Mouse (Mus musculus): ENCODE results near the gene Csmd2. TPM values are rescaled to one million over a fixed set of nuclear protein-coding genes. Genes with fewer than 3 reads are reported as not detected.

Gene Csmd2
- polyA plus RNA-seq, 1 experiment from 2014 or later: 0.09 TPM

DNA sequence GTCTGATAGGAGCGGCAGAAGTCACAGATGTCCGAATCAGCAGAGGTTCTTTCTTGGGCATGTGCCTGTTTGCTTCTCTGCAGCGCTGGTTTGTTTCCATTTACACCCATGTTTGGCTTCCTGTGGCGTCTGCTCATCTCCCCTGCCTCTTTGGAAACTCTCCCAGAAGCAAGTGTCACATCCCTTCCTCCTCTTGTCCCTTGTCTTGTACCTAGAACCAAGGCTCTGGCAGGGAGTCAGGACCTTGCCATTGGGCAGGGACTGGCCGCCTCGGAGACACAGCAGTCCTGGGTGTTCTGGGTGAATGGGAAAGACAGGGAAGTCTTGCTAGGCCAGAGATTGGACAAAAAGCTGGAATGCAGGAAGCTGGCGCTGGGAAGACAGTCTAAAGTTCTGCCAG lies 410.1 kb downstream of the Csmd2 start:
- Histone ChIP-seq H3K36me3 (ENCODE audit: control insufficient read depth, insufficient read depth, low read length) (no peaks in the 10 kb centered on the region), H3K27me3 (ENCODE audit: control insufficient read depth, insufficient read depth, low read depth, low read length) (no peaks in the 10 kb centered on the region), H3K27ac (ENCODE audit: low read length) (no peak overlapping the region), H3K4me2 (ENCODE audit: low read depth, low read length) (no peak overlapping the region), H3K9me3 (ENCODE audit: control insufficient read depth, low read length) (no peaks in the 10 kb centered on the region), H3K4me3 (ENCODE audit: low read length) (no peak overlapping the region), H3K9ac (ENCODE audit: low read length) (no peak overlapping the region), H3K4me1 (replicated peaks; ENCODE audit: control insufficient read depth, insufficient read depth, low read length) (peaks cover 10% of the 10 kb centered on the region)
- ATAC-seq (ENCODE audit: low read depth): no peak
- WGBS: 41% methylated on average over 7 of the region's 7 CpGs

DNA sequence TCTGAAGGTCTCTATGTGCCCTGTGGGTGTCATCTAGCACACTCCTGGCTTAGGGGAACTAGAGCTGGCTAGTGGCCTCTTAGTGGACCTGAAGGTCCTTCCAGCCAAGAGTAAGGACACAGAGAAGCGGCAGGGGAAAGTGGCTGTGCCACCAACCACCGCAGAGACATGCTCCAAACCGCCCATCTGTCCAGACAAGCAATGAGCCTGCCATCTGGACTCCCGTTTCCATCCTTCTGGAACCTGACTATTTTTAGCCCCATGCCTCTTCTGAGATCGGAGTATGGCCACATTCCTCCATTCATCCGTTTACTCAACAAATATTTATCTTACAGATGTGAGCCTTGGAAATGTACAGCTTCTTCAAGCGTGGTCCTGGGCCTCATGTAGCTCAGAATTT lies 411.3 kb downstream of the Csmd2 start:
- no peaks in the 10 kb centered on the region for H3K36me3 ChIP-seq (ENCODE audit: control insufficient read depth, insufficient read depth, low read length)
- peaks cover 10% of the 10 kb centered on the region for H3K4me1 ChIP-seq (replicated peaks; ENCODE audit: control insufficient read depth, insufficient read depth, low read length)
- no peak overlapping the region for H3K9ac ChIP-seq (ENCODE audit: low read length)
- no peak overlapping the region for H3K27ac ChIP-seq (ENCODE audit: low read length)
- ATAC-seq (ENCODE audit: low read depth): no peak
- H3K4me2 ChIP-seq (ENCODE audit: low read depth, low read length): no peak overlapping the region
- no peaks in the 10 kb centered on the region for H3K9me3 ChIP-seq (ENCODE audit: control insufficient read depth, low read length)
- 19% methylated on average over 7 of the region's 7 CpGs for whole genome bisulfite sequencing
- H3K4me3 ChIP-seq (ENCODE audit: low read length): no peak overlapping the region
- H3K27me3 ChIP-seq (ENCODE audit: control insufficient read depth, insufficient read depth, low read depth, low read length): no peaks in the 10 kb centered on the region

DNA sequence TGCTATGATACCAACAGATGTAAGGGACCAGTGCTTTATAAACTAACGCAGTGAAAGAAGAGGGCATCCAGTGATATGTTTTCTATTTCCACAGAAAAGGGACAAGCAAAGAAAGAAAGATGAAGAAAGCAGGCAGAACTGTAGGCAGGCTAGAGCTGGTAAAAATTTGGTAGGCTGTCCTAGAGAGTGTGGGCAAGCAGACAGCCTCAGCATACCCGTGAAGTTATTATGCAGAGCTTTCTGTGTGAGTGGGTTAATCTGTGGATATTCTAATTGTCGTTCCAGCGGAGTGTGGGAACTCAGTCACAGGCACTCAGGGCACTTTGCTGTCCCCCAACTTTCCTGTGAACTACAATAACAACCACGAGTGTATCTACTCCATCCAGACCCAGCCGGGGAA lies 412.4 kb downstream of the Csmd2 start:
- H3K4me3 ChIP-seq (ENCODE audit: low read length): no peak overlapping the region
- H3K27ac ChIP-seq (ENCODE audit: low read length): no peak overlapping the region
- H3K36me3 ChIP-seq (ENCODE audit: control insufficient read depth, insufficient read depth, low read length): no peaks in the 10 kb centered on the region
- no peak overlapping the region for H3K9ac ChIP-seq (ENCODE audit: low read length)
- ATAC-seq (ENCODE audit: low read depth): no peak
- WGBS: 72% methylated on average over 6 of the region's 6 CpGs
- no peak overlapping the region for H3K4me2 ChIP-seq (ENCODE audit: low read depth, low read length)
- no peaks in the 10 kb centered on the region for H3K9me3 ChIP-seq (ENCODE audit: control insufficient read depth, low read length)
- H3K4me1 ChIP-seq (replicated peaks; ENCODE audit: control insufficient read depth, insufficient read depth, low read length): peaks cover 10% of the 10 kb centered on the region
- no peaks in the 10 kb centered on the region for H3K27me3 ChIP-seq (ENCODE audit: control insufficient read depth, insufficient read depth, low read depth, low read length)

DNA sequence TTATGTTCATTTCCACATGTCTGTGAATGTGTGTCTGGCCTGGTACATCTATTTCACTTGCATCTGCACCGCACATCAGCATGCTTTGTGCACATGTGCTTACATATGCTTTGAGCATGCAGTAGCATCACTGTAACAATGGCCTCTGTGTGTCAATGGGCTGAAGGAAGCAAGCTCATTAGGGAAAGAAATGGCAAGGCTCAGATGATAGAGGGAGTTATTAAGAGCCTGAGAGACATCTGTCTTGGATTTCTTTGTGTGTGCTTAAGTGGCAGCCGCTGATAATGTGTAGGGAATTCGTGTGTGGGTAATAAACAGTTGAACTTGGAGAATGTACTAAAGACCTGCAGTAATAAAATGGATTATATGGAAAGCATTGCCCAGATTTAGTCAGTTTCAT lies 413.9 kb downstream of the Csmd2 start:
- H3K27me3 ChIP-seq (ENCODE audit: control insufficient read depth, insufficient read depth, low read depth, low read length): no peaks in the 10 kb centered on the region
- WGBS: 76% methylated on average over 3 of the region's 3 CpGs

DNA sequence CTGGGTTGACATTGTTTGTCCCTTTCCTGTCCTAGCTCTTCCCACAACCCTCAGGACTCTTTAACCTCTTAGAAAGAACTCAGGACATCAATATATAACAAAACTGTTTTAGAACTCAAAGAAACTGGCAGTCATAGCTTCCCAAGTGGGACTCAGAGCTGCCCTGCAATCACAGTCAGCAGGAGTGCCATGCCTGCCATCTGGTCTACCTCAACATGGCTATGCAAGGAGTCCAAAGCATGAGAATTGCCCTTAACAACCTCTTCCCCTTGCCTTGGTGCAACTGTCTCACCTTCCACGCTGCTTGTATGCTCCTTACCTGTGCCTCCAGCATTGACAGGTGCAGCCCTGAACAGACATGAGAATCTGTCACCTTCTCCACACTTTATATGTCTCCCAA lies 415.0 kb downstream of the Csmd2 start:
- H3K9me3 ChIP-seq (ENCODE audit: control insufficient read depth, low read length): no peaks in the 10 kb centered on the region

More for the DNA sequence above, 413.9 kb downstream of the Csmd2 start:
- Histone ChIP-seq H3K9me3 (ENCODE audit: control insufficient read depth, low read length) (no peaks in the 10 kb centered on the region), H3K4me1 (replicated peaks; ENCODE audit: control insufficient read depth, insufficient read depth, low read length) (peaks cover 10% of the 10 kb centered on the region), H3K36me3 (ENCODE audit: control insufficient read depth, insufficient read depth, low read length) (no peaks in the 10 kb centered on the region), H3K4me3 (ENCODE audit: low read length) (no peak overlapping the region), H3K4me2 (ENCODE audit: low read depth, low read length) (no peak overlapping the region), H3K9ac (ENCODE audit: low read length) (no peak overlapping the region), H3K27ac (ENCODE audit: low read length) (no peak overlapping the region)
- no peak for ATAC-seq (ENCODE audit: low read depth)

DNA sequence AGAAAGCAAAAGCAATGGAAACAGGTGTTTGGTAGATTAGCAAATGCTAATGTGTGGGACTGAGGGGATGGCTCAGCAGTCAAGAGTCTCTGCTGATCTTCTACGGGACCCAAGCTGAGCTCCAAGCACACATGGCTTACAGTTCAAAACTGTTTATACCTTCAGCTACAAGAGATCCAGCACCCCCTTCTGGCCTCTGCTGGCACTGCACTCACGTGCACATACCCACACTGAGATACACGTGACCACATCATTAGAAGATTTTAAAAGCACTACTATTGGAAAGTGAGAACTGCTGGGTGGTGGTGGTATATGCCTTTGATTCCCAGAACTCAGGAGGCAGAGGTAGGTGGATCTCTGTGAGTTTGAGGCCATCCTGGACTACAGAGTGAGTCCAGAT lies 417.9 kb downstream of the Csmd2 start:
- H3K4me1 ChIP-seq (replicated peaks; ENCODE audit: control insufficient read depth, insufficient read depth, low read length): no peaks in the 10 kb centered on the region
- no peak overlapping the region for H3K27ac ChIP-seq (ENCODE audit: low read length)
- H3K27me3 ChIP-seq (ENCODE audit: control insufficient read depth, insufficient read depth, low read depth, low read length): no peaks in the 10 kb centered on the region
- H3K9me3 ChIP-seq (ENCODE audit: control insufficient read depth, low read length): no peaks in the 10 kb centered on the region
- H3K9ac ChIP-seq (ENCODE audit: low read length): no peak overlapping the region
- H3K36me3 ChIP-seq (ENCODE audit: control insufficient read depth, insufficient read depth, low read length): no peaks in the 10 kb centered on the region
- H3K4me3 ChIP-seq (ENCODE audit: low read length): no peak overlapping the region
- no peak for ATAC-seq (ENCODE audit: low read depth)
- whole genome bisulfite sequencing: 92% methylated on average over 3 of the region's 3 CpGs
- no peak overlapping the region for H3K4me2 ChIP-seq (ENCODE audit: low read depth, low read length)

More for the DNA sequence above, 415.0 kb downstream of the Csmd2 start:
- Histone ChIP-seq H3K9ac (ENCODE audit: low read length) (no peak overlapping the region), H3K4me2 (ENCODE audit: low read depth, low read length) (no peak overlapping the region), H3K4me3 (ENCODE audit: low read length) (no peak overlapping the region), H3K4me1 (replicated peaks; ENCODE audit: control insufficient read depth, insufficient read depth, low read length) (peaks cover 10% of the 10 kb centered on the region), H3K27ac (ENCODE audit: low read length) (no peak overlapping the region), H3K36me3 (ENCODE audit: control insufficient read depth, insufficient read depth, low read length) (no peaks in the 10 kb centered on the region), H3K27me3 (ENCODE audit: control insufficient read depth, insufficient read depth, low read depth, low read length) (no peaks in the 10 kb centered on the region)
- WGBS: 67% methylated on average over 1 of the region's 1 CpGs
- no peak for ATAC-seq (ENCODE audit: low read depth)

DNA sequence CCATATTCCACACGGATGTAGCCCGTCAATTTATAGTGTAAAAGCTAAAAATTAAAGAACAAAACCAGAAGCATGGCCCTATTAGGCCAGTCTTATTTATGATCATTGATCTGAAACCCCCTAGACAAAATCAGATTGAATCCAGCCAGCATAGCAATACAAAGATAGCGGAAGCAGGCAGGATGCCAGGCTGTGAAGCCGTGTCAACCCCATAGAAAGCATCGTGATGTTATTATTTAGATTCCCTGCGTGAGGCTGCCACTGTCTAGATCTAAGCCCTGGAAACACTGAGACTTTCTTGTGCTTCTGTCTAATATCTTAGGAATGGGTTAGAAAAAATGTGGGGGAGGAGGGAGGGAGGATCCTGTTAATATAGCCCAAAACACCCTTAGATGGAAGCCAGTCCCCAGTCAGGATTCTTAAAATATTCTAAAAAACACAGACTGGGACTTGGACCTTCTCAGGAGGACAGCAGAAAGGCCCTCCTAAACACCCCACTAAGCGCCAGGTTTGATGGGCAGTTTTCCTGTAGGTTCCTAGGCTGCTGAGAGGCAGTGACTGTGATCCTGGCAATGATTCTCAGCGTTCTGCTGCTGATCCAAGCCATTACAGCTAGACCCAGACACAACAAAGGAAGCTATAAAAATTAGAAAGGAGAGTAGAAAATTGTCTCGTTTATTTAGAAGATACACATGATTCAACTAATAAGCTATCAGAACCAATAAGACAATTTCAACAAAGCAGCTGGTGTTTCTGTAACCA lies 419.6 kb downstream of the Csmd2 start:
- no peak for ATAC-seq (ENCODE audit: low read depth)
- Histone ChIP-seq H3K27me3 (ENCODE audit: control insufficient read depth, insufficient read depth, low read depth, low read length) (no peaks in the 10 kb centered on the region), H3K36me3 (ENCODE audit: control insufficient read depth, insufficient read depth, low read length) (no peaks in the 10 kb centered on the region), H3K9ac (ENCODE audit: low read length) (no peak overlapping the region), H3K9me3 (ENCODE audit: control insufficient read depth, low read length) (no peaks in the 10 kb centered on the region), H3K4me1 (replicated peaks; ENCODE audit: control insufficient read depth, insufficient read depth, low read length) (no peaks in the 10 kb centered on the region), H3K27ac (ENCODE audit: low read length) (no peak overlapping the region), H3K4me3 (ENCODE audit: low read length) (no peak overlapping the region), H3K4me2 (ENCODE audit: low read depth, low read length) (no peak overlapping the region)
- 74% methylated on average over 9 of the region's 9 CpGs for WGBS

DNA sequence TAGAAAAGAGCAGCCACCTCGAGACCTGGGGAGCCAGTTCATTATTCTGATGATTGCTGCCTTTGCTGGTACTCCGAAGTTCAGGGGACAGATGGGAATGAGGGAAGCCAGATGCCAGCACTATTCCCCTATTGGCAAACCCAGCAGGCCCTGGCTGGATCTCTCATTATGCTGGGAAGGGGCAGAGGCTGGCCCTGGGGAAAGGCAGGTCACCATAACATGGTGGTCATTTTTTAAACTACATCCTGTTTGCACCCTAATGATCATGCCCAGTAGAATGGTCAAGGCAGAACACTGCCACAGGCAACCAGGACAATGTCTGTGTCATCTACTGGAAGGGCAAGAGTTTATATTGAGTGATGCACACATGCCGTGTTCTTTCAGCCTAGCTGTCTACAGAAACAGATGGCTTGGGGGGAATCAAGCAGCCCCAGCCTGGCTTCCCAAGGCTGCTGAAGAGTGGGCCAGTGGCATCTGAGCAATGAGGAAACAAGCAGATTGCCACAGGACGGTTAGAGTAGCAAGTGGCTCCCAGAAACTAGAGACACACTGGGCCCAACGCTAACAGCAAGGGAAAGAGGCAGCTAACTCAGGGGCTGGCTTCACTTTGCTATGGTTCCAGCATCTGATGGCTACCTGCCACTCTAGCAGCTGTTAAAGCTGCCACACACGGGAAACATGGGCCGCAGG lies 424.4 kb downstream of the Csmd2 start:
- H3K36me3 ChIP-seq (ENCODE audit: control insufficient read depth, insufficient read depth, low read length): no peaks in the 10 kb centered on the region
- H3K4me1 ChIP-seq (replicated peaks; ENCODE audit: control insufficient read depth, insufficient read depth, low read length): no peaks in the 10 kb centered on the region
- H3K27me3 ChIP-seq (ENCODE audit: control insufficient read depth, insufficient read depth, low read depth, low read length): no peaks in the 10 kb centered on the region
- no peaks in the 10 kb centered on the region for H3K9me3 ChIP-seq (ENCODE audit: control insufficient read depth, low read length)
- H3K4me3 ChIP-seq (ENCODE audit: low read length): no peak overlapping the region
- WGBS: 71% methylated on average over 7 of the region's 7 CpGs
- no peak overlapping the region for H3K9ac ChIP-seq (ENCODE audit: low read length)
- ATAC-seq (ENCODE audit: low read depth): no peak
- no peak overlapping the region for H3K4me2 ChIP-seq (ENCODE audit: low read depth, low read length)
- no peak overlapping the region for H3K27ac ChIP-seq (ENCODE audit: low read length)

DNA sequence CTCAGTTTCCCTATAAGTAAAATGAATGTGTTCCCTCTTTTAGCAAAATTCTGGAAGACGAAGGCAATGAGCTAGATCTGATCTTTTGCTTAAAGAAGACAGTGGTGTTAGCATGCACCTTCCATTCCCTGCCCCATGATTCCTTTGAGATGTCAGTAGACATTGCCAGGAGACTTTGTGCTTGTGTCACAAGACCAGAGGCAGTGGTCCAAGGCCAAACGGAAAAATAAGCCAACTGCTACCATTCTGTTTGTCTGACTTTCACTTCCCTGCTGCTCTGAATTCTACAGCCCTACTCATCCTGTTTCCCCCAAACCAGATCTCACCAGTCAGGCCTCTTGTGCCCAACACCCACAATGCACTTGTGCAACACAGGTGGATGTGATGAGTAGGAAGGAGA lies 427.1 kb downstream of the Csmd2 start:
- Histone ChIP-seq H3K4me3 (ENCODE audit: low read length) (no peak overlapping the region), H3K4me2 (ENCODE audit: low read depth, low read length) (no peak overlapping the region), H3K9ac (ENCODE audit: low read length) (no peak overlapping the region), H3K36me3 (ENCODE audit: control insufficient read depth, insufficient read depth, low read length) (no peaks in the 10 kb centered on the region), H3K9me3 (ENCODE audit: control insufficient read depth, low read length) (no peaks in the 10 kb centered on the region), H3K27ac (ENCODE audit: low read length) (no peak overlapping the region), H3K27me3 (ENCODE audit: control insufficient read depth, insufficient read depth, low read depth, low read length) (no peaks in the 10 kb centered on the region), H3K4me1 (replicated peaks; ENCODE audit: control insufficient read depth, insufficient read depth, low read length) (no peaks in the 10 kb centered on the region)
- ATAC-seq (ENCODE audit: low read depth): no peak
- WGBS: 77% methylated on average over 2 of the region's 2 CpGs

Measured in lung, embryonic 16.5 days (tissue).